Mouse (Mus musculus) hindbrain, embryonic 11.5 days (tissue): ENCODE data around the gene Rbm20. TPM values are rescaled to one million over a fixed set of nuclear protein-coding genes. Genes with fewer than 3 reads are reported as not detected.

ENCODE experiments used
- ATAC-seq: fragments of 200-750 bp; cut with Nextera tagmentation; 2 replicates; pipeline ENCODE4 v1.8.0; 2017; ENCODE audit warnings: mild to moderate bottlenecking, moderate TSS enrichment, moderate library complexity; ENCODE audit not compliant: low FRiP score
- DNase-seq: peaks from one replicate; pipeline ENCODE4 v3.0.0-alpha.2; 2015; ENCODE audit warnings: low spot score
- H3K27ac ChIP-seq: fragments of 300-500 bp; sonication (generic); 2 replicates; pipeline ENCODE4 v1.5.1; 2014; ENCODE audit warnings: mild to moderate bottlenecking, low read depth, low read length
- H3K27me3 ChIP-seq: fragments of 300-500 bp; sonication (generic); 2 replicates; pipeline ENCODE4 v1.6.1; 2014; ENCODE audit warnings: mild to moderate bottlenecking, low read length, moderate library complexity, mixed read lengths; ENCODE audit not compliant: control insufficient read depth, insufficient read depth
- H3K36me3 ChIP-seq: fragments of 300-500 bp; sonication (generic); 2 replicates; pipeline ENCODE4 v1.6.1; 2014; ENCODE audit warnings: mild to moderate bottlenecking, low read length, moderate library complexity, mixed read lengths; ENCODE audit not compliant: control insufficient read depth, insufficient read depth
- H3K4me1 ChIP-seq: fragments of 300-500 bp; sonication (generic); replicated peaks from 2 replicates; pipeline ENCODE4 v1.6.1; 2014; ENCODE audit warnings: low read length, mixed read lengths; ENCODE audit not compliant: control insufficient read depth, insufficient read depth
- H3K4me2 ChIP-seq: fragments of 300-500 bp; sonication (generic); replicated peaks from 2 replicates; pipeline ENCODE4 v1.6.1; 2014; ENCODE audit warnings: mild to moderate bottlenecking, low read depth, low read length
- H3K4me3 ChIP-seq: fragments of 300-500 bp; sonication (generic); 2 replicates; pipeline ENCODE4 v1.5.1; 2014; ENCODE audit warnings: low read depth, low read length
- H3K9ac ChIP-seq: fragments of 300-500 bp; sonication (generic); 2 replicates; pipeline ENCODE4 v1.6.1; 2014; ENCODE audit warnings: low read depth, low read length
- H3K9me3 ChIP-seq: fragments of 300-500 bp; sonication (generic); 2 replicates; pipeline ENCODE4 v1.6.1; 2016; ENCODE audit warnings: low read length; ENCODE audit not compliant: control insufficient read depth
- WGBS: fragments of 180-500 bp; shearing (Covaris S2); extraction: QIAGEN DNeasy Blood & Tissue Kit; methylation state at CpG from one replicate; pipeline ENCODE4 v1.1.7; 2014; 5-methylcytosine and 5-hydroxymethylcytosine counted together
- polyA plus RNA-seq: library from polyadenylated mRNA; unstranded; fragments of >200 nt; fragmentation: Nextera tagmentation; extraction: Ambion mirVana; gene quantifications from 2 replicates; pipeline ENCODE4 v1.2.1, GENCODE M21; 2014

Rbm20 gene
- polyA plus RNA-seq, 1 experiment from 2014 or later, result 0.73 TPM

- Histone ChIP-seq H3K4me3 (no peak overlapping the region), H3K27ac (0 out of 2 replicates have a peak overlapping the region, but pooled peaks have one; percentile 51), H3K27me3 (no peaks in the 10 kb centered on the region), H3K9me3 (no peaks in the 10 kb centered on the region), H3K4me1 (peaks cover 2% of the 10 kb centered on the region; the same call in 1 of the 2 replicates), H3K4me2 (no peak overlapping the region), H3K36me3 (no peaks in the 10 kb centered on the region), H3K9ac (no peak overlapping the region)
- no peak for DNase-seq
- no peak for ATAC-seq
- WGBS, result 70% methylated on average over 6 of the region's 6 CpGs
These were observed 152.9 kb downstream of the Rbm20 start for GRCm38 (mm10) chr19:53829990-53830389.

- H3K9me3 ChIP-seq, result no peaks in the 10 kb centered on the region
- H3K9ac ChIP-seq, result no peak overlapping the region; the same call in 1 of the 2 replicates
- peak overlapping the region; percentile 11; the same call in 1 of the 2 replicates for H3K4me2 ChIP-seq
- no peaks in the 10 kb centered on the region for H3K27me3 ChIP-seq
- no peaks in the 10 kb centered on the region for H3K36me3 ChIP-seq
- no peak for DNase-seq
- H3K27ac ChIP-seq, result peak overlapping the region; percentile 51; the same call in 1 of the 2 replicates
- H3K4me1 ChIP-seq, result peaks cover 2% of the 10 kb centered on the region; the same call in 1 of the 2 replicates
- 11% methylated on average over 8 of the region's 8 CpGs for WGBS
- ATAC-seq, result peak; percentile 76
- no peak overlapping the region for H3K4me3 ChIP-seq
These were observed 153.5 kb downstream of the Rbm20 start for GRCm38 (mm10) chr19:53830407-53831163.

GRCm38 (mm10) chr19:53831164-53831448, 154.0 kb downstream of the Rbm20 start:
- no peaks in the 10 kb centered on the region for H3K27me3 ChIP-seq
- H3K4me3 ChIP-seq, result no peak overlapping the region
- no peak for ATAC-seq
- H3K9me3 ChIP-seq, result no peaks in the 10 kb centered on the region
- no peak overlapping the region for H3K27ac ChIP-seq
- no peak overlapping the region for H3K4me2 ChIP-seq
- no peaks in the 10 kb centered on the region for H3K36me3 ChIP-seq
- H3K9ac ChIP-seq, result no peak overlapping the region
- no peak for DNase-seq
- peaks cover 2% of the 10 kb centered on the region; the same call in 1 of the 2 replicates for H3K4me1 ChIP-seq
- 57% methylated on average over 3 of the region's 3 CpGs for WGBS

GRCm38 (mm10) chr19:53832512-53832911, 155.4 kb downstream of the Rbm20 start:
- Histone ChIP-seq H3K9me3 (no peaks in the 10 kb centered on the region), H3K36me3 (no peaks in the 10 kb centered on the region), H3K9ac (no peak overlapping the region), H3K4me1 (peaks cover 2% of the 10 kb centered on the region; the same call in 1 of the 2 replicates), H3K4me3 (no peak overlapping the region), H3K27me3 (no peaks in the 10 kb centered on the region), H3K27ac (no peak overlapping the region), H3K4me2 (no peak overlapping the region)
- 30% methylated on average over 7 of the region's 7 CpGs for WGBS
- DNase-seq, result peak; percentile 35
- ATAC-seq, result no peak

- H3K9ac ChIP-seq, result no peak overlapping the region
- H3K4me1 ChIP-seq, result peaks cover 2% of the 10 kb centered on the region; the same call in 1 of the 2 replicates
- H3K4me3 ChIP-seq, result no peak overlapping the region
- whole genome bisulfite sequencing, result 68% methylated on average over 8 of the region's 8 CpGs
- H3K27me3 ChIP-seq, result no peaks in the 10 kb centered on the region
- no peaks in the 10 kb centered on the region for H3K9me3 ChIP-seq
- no peak overlapping the region for H3K27ac ChIP-seq
- no peak overlapping the region for H3K4me2 ChIP-seq
- no peaks in the 10 kb centered on the region for H3K36me3 ChIP-seq
- DNase-seq (no peak), ATAC-seq (no peak)
These were observed 156.8 kb downstream of the Rbm20 start for GRCm38 (mm10) chr19:53833745-53834369.

GRCm38 (mm10) chr19:53836569-53837454, 159.7 kb downstream of the Rbm20 start:
- DNase-seq (no peak), ATAC-seq (no peak)
- Histone ChIP-seq H3K4me3 (no peak overlapping the region), H3K4me1 (no peaks in the 10 kb centered on the region), H3K27me3 (no peaks in the 10 kb centered on the region), H3K9ac (no peak overlapping the region), H3K9me3 (no peaks in the 10 kb centered on the region), H3K4me2 (no peak overlapping the region), H3K27ac (no peak overlapping the region), H3K36me3 (no peaks in the 10 kb centered on the region)
- 56% methylated on average over 6 of the region's 6 CpGs for WGBS

GRCm38 (mm10) chr19:53838850-53839249, 161.7 kb downstream of the Rbm20 start:
- no peaks in the 10 kb centered on the region for H3K9me3 ChIP-seq
- no peak overlapping the region for H3K9ac ChIP-seq
- H3K4me3 ChIP-seq, result no peak overlapping the region
- no peaks in the 10 kb centered on the region for H3K4me1 ChIP-seq
- DNase-seq (no peak), ATAC-seq (no peak)
- H3K27me3 ChIP-seq, result no peaks in the 10 kb centered on the region
- H3K27ac ChIP-seq, result no peak overlapping the region
- no peak overlapping the region for H3K4me2 ChIP-seq
- 75% methylated on average over 9 of the region's 9 CpGs for WGBS
- H3K36me3 ChIP-seq, result no peaks in the 10 kb centered on the region

- WGBS, result 52% methylated on average over 6 of the region's 6 CpGs
- Histone ChIP-seq H3K4me3 (no peak overlapping the region), H3K9ac (no peak overlapping the region), H3K27ac (no peak overlapping the region), H3K27me3 (no peaks in the 10 kb centered on the region), H3K36me3 (no peaks in the 10 kb centered on the region), H3K9me3 (no peaks in the 10 kb centered on the region), H3K4me1 (no peaks in the 10 kb centered on the region), H3K4me2 (no peak overlapping the region)
- DNase-seq (no peak), ATAC-seq (no peak)
These were observed 162.7 kb downstream of the Rbm20 start for GRCm38 (mm10) chr19:53839837-53840236.
